Mouse (Mus musculus) forebrain, embryonic 10.5 days (tissue): Measurements from ENCODE around the gene Antxr1. TPM values are rescaled to one million over a fixed set of nuclear protein-coding genes. Genes with fewer than 3 reads are reported as not detected.
A peak's percentile ranks its signal among the peaks of the same experiment; 100 is the strongest.

Source experiments
- DNase-seq: peaks from one replicate; pipeline ENCODE4 v3.0.0-alpha.2; 2017; ENCODE audit warnings: low spot score; ENCODE audit errors: extremely low spot score
- H3K27ac ChIP-seq: fragments of 300-500 bp; sonication (generic); 2 replicates; pipeline ENCODE4 v1.5.1; 2016; ENCODE audit warnings: mild to moderate bottlenecking
- H3K27me3 ChIP-seq: fragments of 300-500 bp; sonication (generic); 2 replicates; pipeline ENCODE4 v1.6.1; 2016; ENCODE audit warnings: mild to moderate bottlenecking; ENCODE audit not compliant: poor library complexity, severe bottlenecking
- H3K36me3 ChIP-seq: fragments of 300-500 bp; sonication (generic); replicated peaks from 2 replicates; pipeline ENCODE4 v1.6.1; 2016; ENCODE audit warnings: mild to moderate bottlenecking, moderate library complexity
- H3K4me1 ChIP-seq: fragments of 300-500 bp; sonication (generic); 2 replicates; pipeline ENCODE4 v1.6.1; 2016
- H3K4me3 ChIP-seq: fragments of 300-500 bp; sonication (generic); 2 replicates; pipeline ENCODE4 v1.5.1; 2016; ENCODE audit warnings: mild to moderate bottlenecking, moderate library complexity
- H3K9me3 ChIP-seq: fragments of 300-500 bp; sonication (generic); 2 replicates; pipeline ENCODE4 v1.6.1; 2016; ENCODE audit warnings: mild to moderate bottlenecking, moderate library complexity
- WGBS: fragments of 180-500 bp; shearing (Covaris S2); methylation state at CpG from one replicate; pipeline ENCODE4 v1.1.7; 2016; 5-methylcytosine and 5-hydroxymethylcytosine counted together
- polyA plus RNA-seq: library from polyadenylated mRNA; unstranded; fragments of >200 nt; fragmentation: Nextera tagmentation; extraction: Ambion mirVana; gene quantifications from 2 replicates; pipeline ENCODE4 v1.2.1, GENCODE M21; 2016

The Antxr1 gene
- polyA plus RNA-seq, 1 experiment from 2014 or later, result 4.3 TPM

GRCm38 (mm10) chr6:87282346-87282781 is 53.3 kb downstream of the Antxr1 start:
- Histone ChIP-seq H3K4me1 (peaks cover 6% of the 10 kb centered on the region), H3K27ac (no peak overlapping the region), H3K36me3 (peaks cover 41% of the 10 kb centered on the region), H3K4me3 (no peak overlapping the region), H3K27me3 (no peaks in the 10 kb centered on the region), H3K9me3 (no peaks in the 10 kb centered on the region)
- WGBS, result 79% methylated on average over 8 of the region's 8 CpGs
- no peak for DNase-seq

DNA sequence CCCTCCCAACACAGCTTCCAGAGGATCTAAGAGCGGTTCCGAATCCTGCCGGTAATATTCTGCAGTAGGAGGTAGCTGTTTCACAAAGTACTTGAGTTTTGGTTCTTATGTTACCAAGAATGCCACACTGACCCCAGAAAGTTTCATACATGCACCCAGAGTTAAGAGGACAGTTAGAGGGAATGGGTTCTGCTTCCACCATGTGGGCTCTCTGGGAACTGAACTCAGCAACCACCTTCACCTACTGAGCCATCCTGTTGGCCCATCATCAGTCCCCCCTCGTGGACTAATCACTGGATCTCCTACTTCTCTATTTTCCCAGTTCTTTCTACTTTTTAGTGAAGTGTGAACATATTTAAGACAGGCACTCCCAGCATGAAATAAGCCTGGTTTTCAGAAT is 53.9 kb downstream of the Antxr1 start:
- 91% methylated on average over 4 of the region's 4 CpGs for WGBS
- DNase-seq, result no peak
- peaks cover 37% of the 10 kb centered on the region for H3K36me3 ChIP-seq
- no peaks in the 10 kb centered on the region for H3K27me3 ChIP-seq
- no peak overlapping the region for H3K27ac ChIP-seq
- H3K4me3 ChIP-seq, result no peak overlapping the region
- peaks cover 12% of the 10 kb centered on the region for H3K4me1 ChIP-seq
- no peaks in the 10 kb centered on the region for H3K9me3 ChIP-seq

DNA sequence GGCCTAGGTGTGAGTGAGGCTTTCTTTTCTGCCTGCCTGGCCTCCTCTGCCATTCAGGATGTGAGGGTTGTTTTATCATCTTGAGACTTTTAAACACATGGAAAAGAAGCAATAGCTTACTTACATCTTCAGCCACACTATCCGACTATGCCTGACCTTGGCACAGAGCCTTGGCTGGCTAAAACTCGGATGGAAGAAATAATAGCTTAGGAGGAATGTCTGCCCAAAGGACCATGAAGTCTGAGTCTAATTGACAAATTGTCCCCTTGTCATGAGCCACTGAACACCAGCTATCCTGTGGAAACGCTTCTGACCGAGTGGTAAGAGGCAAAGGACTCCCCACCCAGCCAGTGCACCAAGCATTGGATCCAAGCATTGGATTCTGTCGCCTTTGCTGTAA is 57.5 kb downstream of the Antxr1 start:
- H3K4me3 ChIP-seq, result no peak overlapping the region
- peaks cover 15% of the 10 kb centered on the region for H3K4me1 ChIP-seq
- 85% methylated on average over 5 of the region's 5 CpGs for WGBS
- DNase-seq, result no peak
- H3K9me3 ChIP-seq, result peaks cover 7% of the 10 kb centered on the region; the same call in 1 of the 2 replicates
- H3K27ac ChIP-seq, result no peak overlapping the region
- H3K36me3 ChIP-seq, result peaks cover 33% of the 10 kb centered on the region
- H3K27me3 ChIP-seq, result no peaks in the 10 kb centered on the region

- Histone ChIP-seq H3K4me3 (no peak overlapping the region), H3K9me3 (peaks cover 7% of the 10 kb centered on the region; the same call in 1 of the 2 replicates), H3K27me3 (no peaks in the 10 kb centered on the region), H3K4me1 (peaks cover 19% of the 10 kb centered on the region), H3K36me3 (peaks cover 28% of the 10 kb centered on the region), H3K27ac (peak overlapping the region; percentile 46; the same call in 1 of the 2 replicates)
- WGBS, result 62% methylated on average over 3 of the region's 3 CpGs
- DNase-seq, result no peak
Measured at GRCm38 (mm10) chr6:87277527-87277926, 58.1 kb downstream of the Antxr1 start.

DNA sequence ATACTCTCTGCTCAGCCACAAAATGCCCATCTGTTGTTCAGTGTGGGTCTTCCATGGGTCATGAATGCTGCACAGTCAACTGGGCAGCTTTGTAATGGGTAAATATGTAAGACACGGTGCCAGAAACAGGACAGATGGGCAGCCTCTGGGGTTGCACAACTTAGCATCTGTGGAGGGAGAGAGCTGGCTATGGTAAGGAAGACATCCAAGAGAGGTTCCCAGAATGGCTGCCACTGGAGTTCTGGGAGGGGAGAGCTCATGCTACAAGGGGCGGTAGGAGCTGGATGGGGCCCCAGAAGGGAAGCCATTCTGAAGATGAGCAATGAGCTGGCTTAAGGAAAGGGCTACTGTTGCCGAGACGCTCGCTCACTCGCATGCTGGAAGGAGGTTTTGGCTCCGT is 58.7 kb downstream of the Antxr1 start:
- Histone ChIP-seq H3K9me3 (peaks cover 7% of the 10 kb centered on the region; the same call in 1 of the 2 replicates), H3K36me3 (peaks cover 23% of the 10 kb centered on the region), H3K27me3 (no peaks in the 10 kb centered on the region), H3K27ac (peak overlapping the region; percentile 46; the same call in 1 of the 2 replicates), H3K4me3 (no peak overlapping the region), H3K4me1 (peaks cover 23% of the 10 kb centered on the region)
- no peak for DNase-seq
- 94% methylated on average over 7 of the region's 7 CpGs for WGBS

GRCm38 (mm10) chr6:87274779-87275178 is 60.8 kb downstream of the Antxr1 start:
- peaks cover 20% of the 10 kb centered on the region for H3K36me3 ChIP-seq
- no peak for DNase-seq
- peaks cover 7% of the 10 kb centered on the region; the same call in 1 of the 2 replicates for H3K9me3 ChIP-seq
- peaks cover 31% of the 10 kb centered on the region for H3K4me1 ChIP-seq
- no peak overlapping the region for H3K27ac ChIP-seq
- 90% methylated on average over 5 of the region's 5 CpGs for WGBS
- H3K4me3 ChIP-seq, result no peak overlapping the region
- H3K27me3 ChIP-seq, result no peaks in the 10 kb centered on the region

GRCm38 (mm10) chr6:87273791-87274190 is 61.8 kb downstream of the Antxr1 start:
- H3K27ac ChIP-seq, result no peak overlapping the region
- WGBS, result 80% methylated on average over 3 of the region's 3 CpGs
- peaks cover 31% of the 10 kb centered on the region for H3K4me1 ChIP-seq

GRCm38 (mm10) chr6:87273141-87273540 is 62.5 kb downstream of the Antxr1 start:
- Histone ChIP-seq H3K36me3 (peaks cover 27% of the 10 kb centered on the region), H3K4me1 (peaks cover 31% of the 10 kb centered on the region), H3K27ac (no peak overlapping the region), H3K9me3 (peaks cover 7% of the 10 kb centered on the region; the same call in 1 of the 2 replicates), H3K27me3 (no peaks in the 10 kb centered on the region), H3K4me3 (no peak overlapping the region)
- WGBS, result 77% methylated on average over 4 of the region's 4 CpGs
- DNase-seq, result no peak

More at GRCm38 (mm10) chr6:87273791-87274190, 61.8 kb downstream of the Antxr1 start:
- Histone ChIP-seq H3K36me3 (peaks cover 21% of the 10 kb centered on the region), H3K4me3 (no peak overlapping the region), H3K9me3 (peaks cover 7% of the 10 kb centered on the region; the same call in 1 of the 2 replicates), H3K27me3 (no peaks in the 10 kb centered on the region)
- DNase-seq, result no peak

DNA sequence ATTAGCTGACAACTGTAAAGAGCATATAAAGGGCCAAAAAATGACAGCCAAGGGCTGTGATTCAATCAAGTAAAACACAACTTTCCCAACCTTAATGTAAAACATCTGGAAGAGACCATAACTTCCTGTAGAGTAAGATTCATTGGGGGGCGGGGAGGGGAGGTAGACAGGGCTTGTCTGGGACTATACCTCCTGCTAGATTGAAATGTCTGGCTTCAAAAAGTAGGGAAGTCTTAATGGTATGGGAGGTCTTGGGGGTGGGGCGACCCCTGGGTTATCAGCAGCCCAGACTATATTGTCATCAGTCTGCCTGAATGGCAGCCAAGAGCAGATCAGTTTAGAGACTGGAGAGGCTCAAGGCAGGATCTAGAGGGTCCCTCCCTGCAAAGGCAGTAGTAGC is 63.4 kb downstream of the Antxr1 start:
- Histone ChIP-seq H3K4me3 (no peak overlapping the region), H3K4me1 (peaks cover 23% of the 10 kb centered on the region), H3K36me3 (peaks cover 30% of the 10 kb centered on the region), H3K9me3 (peaks cover 7% of the 10 kb centered on the region; the same call in 1 of the 2 replicates), H3K27me3 (no peaks in the 10 kb centered on the region), H3K27ac (no peak overlapping the region)
- no peak for DNase-seq
- WGBS, result 77% methylated on average over 2 of the region's 2 CpGs

- H3K36me3 ChIP-seq, result peaks cover 29% of the 10 kb centered on the region
- H3K27ac ChIP-seq, result no peak overlapping the region
- H3K27me3 ChIP-seq, result no peaks in the 10 kb centered on the region
- H3K4me3 ChIP-seq, result no peak overlapping the region
- peaks cover 7% of the 10 kb centered on the region; the same call in 1 of the 2 replicates for H3K9me3 ChIP-seq
- 58% methylated on average over 7 of the region's 7 CpGs for WGBS
- peaks cover 16% of the 10 kb centered on the region for H3K4me1 ChIP-seq
- DNase-seq, result no peak
Measured at GRCm38 (mm10) chr6:87270452-87270851, 65.2 kb downstream of the Antxr1 start.

- H3K27ac ChIP-seq, result no peak overlapping the region
Measured at GRCm38 (mm10) chr6:87269950-87270349, 65.7 kb downstream of the Antxr1 start.

GRCm38 (mm10) chr6:87262666-87263065 is 73.0 kb downstream of the Antxr1 start:
- Histone ChIP-seq H3K27ac (no peak overlapping the region), H3K27me3 (peaks cover 25% of the 10 kb centered on the region), H3K4me1 (peaks cover 28% of the 10 kb centered on the region), H3K9me3 (no peaks in the 10 kb centered on the region), H3K4me3 (no peak overlapping the region), H3K36me3 (peaks cover 2% of the 10 kb centered on the region; the same call in 1 of the 2 replicates)
- DNase-seq, result no peak
- WGBS, result 51% methylated on average over 2 of the region's 2 CpGs

More at GRCm38 (mm10) chr6:87269950-87270349, 65.7 kb downstream of the Antxr1 start:
- Histone ChIP-seq H3K27me3 (peaks cover 3% of the 10 kb centered on the region; the same call in 1 of the 2 replicates), H3K36me3 (peaks cover 24% of the 10 kb centered on the region), H3K4me3 (no peak overlapping the region), H3K9me3 (peaks cover 7% of the 10 kb centered on the region; the same call in 1 of the 2 replicates), H3K4me1 (peaks cover 16% of the 10 kb centered on the region)
- DNase-seq, result no peak
- WGBS, result 88% methylated on average over 7 of the region's 7 CpGs

DNA sequence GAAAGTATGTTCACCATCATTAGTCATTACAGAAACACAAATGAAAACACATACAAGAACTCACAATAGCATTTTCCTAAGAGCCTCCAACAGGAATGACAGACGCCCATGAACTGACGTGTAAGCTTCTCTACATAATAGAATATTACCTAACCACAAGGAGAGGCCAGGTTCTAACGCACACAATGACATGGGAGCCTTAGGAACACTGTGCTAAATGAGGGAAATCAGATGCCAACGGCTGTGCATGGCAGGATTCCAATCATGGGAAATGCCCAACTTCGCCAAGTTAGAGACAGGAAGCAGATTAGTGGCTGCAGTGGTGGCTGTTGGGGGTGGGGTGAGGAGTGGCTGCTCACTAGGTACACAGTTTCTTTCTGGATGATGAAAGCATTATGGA is 76.6 kb downstream of the Antxr1 start:
- Histone ChIP-seq H3K27ac (no peak overlapping the region), H3K4me3 (no peak overlapping the region), H3K36me3 (peaks cover 2% of the 10 kb centered on the region), H3K4me1 (peaks cover 36% of the 10 kb centered on the region), H3K9me3 (no peaks in the 10 kb centered on the region), H3K27me3 (peaks cover 13% of the 10 kb centered on the region)
- 73% methylated on average over 5 of the region's 5 CpGs for WGBS
- DNase-seq, result no peak
